Mouse (Mus musculus): ENCODE measurements at regions not wholly inside any gene's neighbourhood (a gene's known extent, or its start where the extent isn't known, plus 50 kb on each side); places are given as distances from the start of the nearest gene placed in this dataset.

GRCm38 (mm10) chr9:23150874-23151273, 72.0 kb upstream of the Bmper start:
- TF ChIP-seq CTCF (IDR thresholded peaks at IDR 0.05; ENCODE audit: low read depth): no peak
- TF ChIP-seq EP300 (IDR thresholded peaks at IDR 0.05; ENCODE audit: low read depth): no peak
